Mouse (Mus musculus) heart, adult 2 months (tissue): ENCODE results near the gene Arrdc2. TPM values are rescaled to one million over a fixed set of nuclear protein-coding genes. Genes with fewer than 3 reads are reported as not detected.
A peak's percentile ranks its signal among the peaks of the same experiment; 100 is the strongest.

Experiments used
- DNase-seq, 2 experiments: peaks; one replicate each; pipeline ENCODE4 v3.0.0; 2021
- H3K27ac ChIP-seq: fragments of 200-600 bp; 2 replicates; pipeline ENCODE4 v1.8.1; 2022
- H3K27me3 ChIP-seq: fragments of 200-500 bp; 2 replicates; pipeline ENCODE4 v1.6.1; 2012; ENCODE audit warnings: mild to moderate bottlenecking, low read length, inconsistent platforms, mixed read lengths; ENCODE audit not compliant: control insufficient read depth, insufficient read depth
- H3K36me3 ChIP-seq: fragments of 200-500 bp; 2 replicates; pipeline ENCODE4 v1.6.1; 2012; ENCODE audit warnings: low read length, inconsistent platforms; ENCODE audit not compliant: control insufficient read depth, insufficient read depth
- H3K4me1 ChIP-seq: fragments of 200-500 bp; 2 replicates; pipeline ENCODE4 v1.6.1; 2011; ENCODE audit warnings: low read length; ENCODE audit not compliant: control insufficient read depth, insufficient read depth
- H3K4me3 ChIP-seq: fragments of 200-600 bp; 2 replicates; pipeline ENCODE4 v1.8.1; 2022
- H3K79me2 ChIP-seq: fragments of 200-500 bp; replicated peaks from 2 replicates; pipeline ENCODE4 v1.6.1; 2012; ENCODE audit warnings: mild to moderate bottlenecking, inconsistent platforms, low read length, moderate library complexity, mixed read lengths; ENCODE audit not compliant: control insufficient read depth, insufficient read depth
- H3K9ac ChIP-seq: fragments of 200-500 bp; 2 replicates; pipeline ENCODE4 v1.6.1; 2012; ENCODE audit warnings: low read depth, mild to moderate bottlenecking, control low read depth, inconsistent platforms, low read length, mixed read lengths
- CTCF ChIP-seq: fragments of 200-600 bp; IDR thresholded peaks from 2 replicates; pipeline ENCODE4 v1.8.1; 2022; ENCODE audit warnings: antibody characterized with exemption, mild to moderate bottlenecking, moderate library complexity
- EP300 ChIP-seq: fragments of 200-500 bp; IDR thresholded peaks from 2 replicates; pipeline ENCODE4 v1.6.1; 2011; ENCODE audit warnings: low read depth, low read length, control low read depth; ENCODE audit not compliant: insufficient read depth
- POLR2A ChIP-seq: fragments of 200-500 bp; IDR thresholded peaks from 2 replicates; pipeline ENCODE4 v1.6.1; 2011; ENCODE audit warnings: mild to moderate bottlenecking, low read depth, low read length, control low read depth; ENCODE audit not compliant: insufficient read depth
- WGBS: fragments of 180-500 bp; shearing (Covaris S2); methylation state at CpG from one replicate; pipeline ENCODE4 v1.1.7; 2018; 5-methylcytosine and 5-hydroxymethylcytosine counted together
- intact Hi-C: fragments of 180-260 bp; cut with DNase I; formaldehyde crosslinking; loops from one replicate; pipeline ENCODE4 v1.15.1; 2025
- polyA plus RNA-seq: library from polyadenylated mRNA; depleted of rRNA; stranded (reverse); fragments of >200 nt; gene quantifications from 2 replicates; pipeline ENCODE4 v1.2.3, GENCODE M21; 2012
- total RNA-seq, 2 experiments: library from RNA; stranded (reverse); gene quantifications; 2 replicates each; pipeline ENCODE4 v1.2.3; 2021

Arrdc2 gene
- total and polyA plus RNA-seq, 3 experiments = 8.9 to 36.2 (median 18.6) TPM

DNA sequence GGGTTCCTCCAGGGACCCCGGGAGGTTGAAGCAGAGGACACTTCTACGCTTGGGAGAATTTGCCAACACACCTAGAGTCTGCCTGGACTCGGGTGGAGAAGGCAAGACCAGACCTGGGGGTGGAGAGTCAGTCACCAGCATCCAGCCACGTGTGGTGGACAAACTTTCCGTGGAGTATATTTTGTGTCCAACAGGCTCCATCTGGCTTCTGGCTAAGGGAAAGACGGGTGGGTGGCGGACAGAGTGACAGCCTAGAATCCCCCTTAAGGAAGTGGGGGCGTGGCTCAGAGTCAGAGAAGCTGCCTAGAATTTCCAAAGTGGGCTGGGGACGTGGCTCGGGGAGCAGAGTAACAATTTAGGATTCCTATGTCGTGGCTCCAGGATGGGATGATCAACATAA, 17.5 kb downstream of the Arrdc2 start:
- Histone ChIP-seq H3K4me1 (no peaks in the 10 kb centered on the region), H3K79me2 (no peaks in the 10 kb centered on the region), H3K9ac (no peak overlapping the region), H3K27ac (no peak overlapping the region), H3K27me3 (no peaks in the 10 kb centered on the region; the same call in 1 of the 2 replicates), H3K4me3 (no peak overlapping the region), H3K36me3 (no peaks in the 10 kb centered on the region)
- TF ChIP-seq CTCF = no peak
- TF ChIP-seq EP300 = no peak
- TF ChIP-seq POLR2A = no peak
- DNase-seq = no peak
- 32% methylated on average over 11 of the region's 11 CpGs for WGBS
- intact Hi-C loops = loop anchor here (1.0 to 2.0 kb wide), 3 partner anchors 19 to 102 kb away; no protein-coding TSS in a partner anchor

DNA sequence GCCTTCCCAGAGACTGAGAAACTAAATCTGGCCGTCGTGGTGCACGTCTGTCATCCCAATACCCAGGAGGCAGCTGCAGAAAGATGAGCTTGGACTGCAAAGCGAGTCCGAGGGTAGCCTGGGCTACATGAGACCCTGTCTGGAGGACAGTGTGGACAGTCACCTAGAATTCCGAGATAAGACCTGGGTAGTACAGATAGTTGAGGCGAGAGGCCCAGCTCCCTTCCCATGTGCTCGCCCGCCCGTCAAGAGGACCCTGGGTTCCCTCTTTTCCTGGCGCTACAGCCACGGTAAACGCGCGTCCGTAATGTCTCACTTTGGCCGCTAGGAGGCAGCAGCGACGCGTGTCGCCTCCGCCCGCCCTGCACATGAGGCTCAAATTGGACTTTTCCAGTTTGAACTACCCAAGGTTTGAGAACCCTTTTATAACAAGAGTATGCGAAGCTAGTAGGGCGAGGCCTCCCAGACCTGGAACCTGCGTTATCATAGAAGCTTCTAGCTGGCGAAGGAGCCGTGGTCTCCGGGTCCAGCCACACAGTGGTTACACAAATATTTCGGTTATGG, 18.0 kb downstream of the Arrdc2 start:
- DNase-seq = peak; percentile 77 to 84
- H3K36me3 ChIP-seq = no peaks in the 10 kb centered on the region
- no peaks in the 10 kb centered on the region for H3K79me2 ChIP-seq
- H3K4me1 ChIP-seq = no peaks in the 10 kb centered on the region
- TF ChIP-seq POLR2A (no peak), EP300 (peak; percentile 85), CTCF (no peak; the same call in 1 of the 2 replicates)
- intact Hi-C loops = loop anchor here (1.0 to 2.0 kb wide), 3 partner anchors 20 to 101 kb away; no protein-coding TSS in a partner anchor
- H3K9ac ChIP-seq = no peak overlapping the region
- peaks cover 5% of the 10 kb centered on the region for H3K27me3 ChIP-seq
- no peak overlapping the region for H3K4me3 ChIP-seq
- 14% methylated on average over 30 of the region's 30 CpGs for WGBS
- H3K27ac ChIP-seq = no peak overlapping the region

GRCm38 (mm10) chr8:70820101-70820935, 19.2 kb downstream of the Arrdc2 start:
- H3K79me2 ChIP-seq = no peaks in the 10 kb centered on the region
- H3K27ac ChIP-seq = peak overlapping the region; percentile 56
- intact Hi-C loops = loop anchor here (2.0 kb wide), 1 partner anchor 46 kb away; no protein-coding TSS in a partner anchor
- H3K27me3 ChIP-seq = peaks cover 6% of the 10 kb centered on the region
- no peaks in the 10 kb centered on the region for H3K4me1 ChIP-seq
- H3K4me3 ChIP-seq = no peak overlapping the region; the same call in 1 of the 2 replicates
- peak; percentile 66 to 78 for DNase-seq
- TF ChIP-seq CTCF = no peak
- no peak for TF ChIP-seq POLR2A
- TF ChIP-seq EP300 = no peak
- no peaks in the 10 kb centered on the region for H3K36me3 ChIP-seq
- 9% methylated on average over 31 of the region's 31 CpGs for WGBS
- no peak overlapping the region for H3K9ac ChIP-seq

GRCm38 (mm10) chr8:70816679-70817078, 22.8 kb downstream of the Arrdc2 start:
- Histone ChIP-seq H3K9ac (no peak overlapping the region), H3K4me1 (no peaks in the 10 kb centered on the region), H3K27ac (no peak overlapping the region), H3K79me2 (no peaks in the 10 kb centered on the region), H3K4me3 (no peak overlapping the region), H3K27me3 (peaks cover 6% of the 10 kb centered on the region), H3K36me3 (no peaks in the 10 kb centered on the region)
- WGBS = 9% methylated on average over 28 of the region's 30 CpGs
- TF ChIP-seq POLR2A = no peak
- TF ChIP-seq CTCF = no peak
- no peak for TF ChIP-seq EP300
- DNase-seq = peak; percentile 45 to 55
- intact Hi-C loops = no loop called here

- DNase-seq = no peak
- intact Hi-C loops = no loop called here
- Histone ChIP-seq H3K4me3 (no peak overlapping the region), H3K9ac (no peak overlapping the region), H3K27ac (no peak overlapping the region), H3K36me3 (no peaks in the 10 kb centered on the region), H3K79me2 (no peaks in the 10 kb centered on the region), H3K27me3 (peaks cover 6% of the 10 kb centered on the region), H3K4me1 (no peaks in the 10 kb centered on the region)
- WGBS = 55% methylated on average over 4 of the region's 4 CpGs
- TF ChIP-seq CTCF (no peak), EP300 (no peak), POLR2A (no peak)
Observed at GRCm38 (mm10) chr8:70812885-70813284, 26.6 kb downstream of the Arrdc2 start.

DNA sequence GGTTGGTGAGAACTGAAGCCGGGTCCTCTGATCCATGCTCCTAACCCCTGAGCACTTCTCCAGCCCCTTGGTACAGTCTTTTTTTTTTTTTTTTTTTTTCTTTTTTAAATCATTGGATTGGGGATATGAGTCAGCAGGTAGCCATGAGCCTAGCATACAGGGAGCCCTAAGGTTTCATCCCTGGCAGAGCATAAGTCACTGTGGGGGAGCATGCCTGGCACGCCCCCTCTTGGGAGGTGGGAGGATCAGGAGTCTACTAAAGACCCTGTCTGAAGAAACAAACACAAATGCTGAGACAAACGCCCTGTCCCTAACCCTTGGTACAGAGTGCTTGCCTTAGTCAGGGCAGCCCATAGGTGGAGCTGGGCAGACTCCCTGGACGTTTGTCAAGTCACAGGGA, 27.5 kb downstream of the Arrdc2 start:
- H3K36me3 ChIP-seq = no peaks in the 10 kb centered on the region
- intact Hi-C loops = no loop called here
- no peak overlapping the region for H3K27ac ChIP-seq
- H3K79me2 ChIP-seq = no peaks in the 10 kb centered on the region
- WGBS = 60% methylated on average over 4 of the region's 4 CpGs
- no peak for DNase-seq
- no peak overlapping the region for H3K9ac ChIP-seq
- H3K4me3 ChIP-seq = no peak overlapping the region
- H3K27me3 ChIP-seq = peaks cover 6% of the 10 kb centered on the region
- H3K4me1 ChIP-seq = no peaks in the 10 kb centered on the region
- TF ChIP-seq POLR2A = no peak
- no peak for TF ChIP-seq CTCF
- no peak for TF ChIP-seq EP300
